Mouse (Mus musculus): Measurements from ENCODE around the gene Entpd7. TPM values are rescaled to one million over a fixed set of nuclear protein-coding genes. Genes with fewer than 3 reads are reported as not detected.

Gene Entpd7
- polyA plus RNA-seq, 1 experiment from 2014 or later: 10.5 TPM

GRCm38 (mm10) chr19:43704787-43705497, 15.5 kb downstream of the Entpd7 start:
- Histone ChIP-seq H3K36me3 (ENCODE audit: control insufficient read depth, insufficient read depth, low read length) (peaks cover 59% of the 10 kb centered on the region), H3K27ac (replicated peaks; ENCODE audit: low read depth, low read length) (no peak overlapping the region), H3K27me3 (ENCODE audit: control insufficient read depth, insufficient read depth, low read length) (no peaks in the 10 kb centered on the region), H3K4me3 (replicated peaks; ENCODE audit: low read depth, low read length) (no peak overlapping the region), H3K9ac (replicated peaks; ENCODE audit: low read length) (no peak overlapping the region), H3K4me1 (ENCODE audit: control insufficient read depth, insufficient read depth, low read length) (no peaks in the 10 kb centered on the region), H3K4me2 (ENCODE audit: low read length) (no peak overlapping the region), H3K9me3 (ENCODE audit: control insufficient read depth, low read length) (no peaks in the 10 kb centered on the region)
- no peak for DNase-seq
- 93% methylated on average over 17 of the region's 17 CpGs for WGBS
- no peak for ATAC-seq (ENCODE audit: low FRiP score, low TSS enrichment)

- no peak for ATAC-seq (ENCODE audit: low FRiP score, low TSS enrichment)
- no peak overlapping the region for H3K9ac ChIP-seq (replicated peaks; ENCODE audit: low read length)
- H3K9me3 ChIP-seq (ENCODE audit: control insufficient read depth, low read length): no peaks in the 10 kb centered on the region
- no peaks in the 10 kb centered on the region for H3K4me1 ChIP-seq (ENCODE audit: control insufficient read depth, insufficient read depth, low read length)
- H3K36me3 ChIP-seq (ENCODE audit: control insufficient read depth, insufficient read depth, low read length): peaks cover 52% of the 10 kb centered on the region
- WGBS: 92% methylated on average over 7 of the region's 7 CpGs
- DNase-seq: no peak
- no peak overlapping the region for H3K27ac ChIP-seq (replicated peaks; ENCODE audit: low read depth, low read length)
- H3K4me3 ChIP-seq (replicated peaks; ENCODE audit: low read depth, low read length): no peak overlapping the region
- H3K4me2 ChIP-seq (ENCODE audit: low read length): no peak overlapping the region
- H3K27me3 ChIP-seq (ENCODE audit: control insufficient read depth, insufficient read depth, low read length): no peaks in the 10 kb centered on the region
Measured at GRCm38 (mm10) chr19:43708206-43708605, 18.7 kb downstream of the Entpd7 start.

- H3K4me2 ChIP-seq (ENCODE audit: low read length): no peak overlapping the region
- H3K9ac ChIP-seq (replicated peaks; ENCODE audit: low read length): no peak overlapping the region
- no peaks in the 10 kb centered on the region for H3K9me3 ChIP-seq (ENCODE audit: control insufficient read depth, low read length)
- 63% methylated on average over 8 of the region's 8 CpGs for WGBS
- DNase-seq (peak; percentile 18), ATAC-seq (ENCODE audit: low FRiP score, low TSS enrichment) (no peak)
- H3K4me3 ChIP-seq (replicated peaks; ENCODE audit: low read depth, low read length): no peak overlapping the region
- H3K36me3 ChIP-seq (ENCODE audit: control insufficient read depth, insufficient read depth, low read length): peaks cover 50% of the 10 kb centered on the region
- no peak overlapping the region for H3K27ac ChIP-seq (replicated peaks; ENCODE audit: low read depth, low read length)
- no peaks in the 10 kb centered on the region for H3K4me1 ChIP-seq (ENCODE audit: control insufficient read depth, insufficient read depth, low read length)
- no peaks in the 10 kb centered on the region for H3K27me3 ChIP-seq (ENCODE audit: control insufficient read depth, insufficient read depth, low read length)
Measured at GRCm38 (mm10) chr19:43709317-43709716, 19.8 kb downstream of the Entpd7 start.

GRCm38 (mm10) chr19:43711159-43711916, 21.9 kb downstream of the Entpd7 start:
- Histone ChIP-seq H3K36me3 (ENCODE audit: control insufficient read depth, insufficient read depth, low read length) (peaks cover 37% of the 10 kb centered on the region), H3K4me3 (replicated peaks; ENCODE audit: low read depth, low read length) (no peak overlapping the region), H3K9ac (replicated peaks; ENCODE audit: low read length) (no peak overlapping the region), H3K4me1 (ENCODE audit: control insufficient read depth, insufficient read depth, low read length) (no peaks in the 10 kb centered on the region), H3K4me2 (ENCODE audit: low read length) (no peak overlapping the region), H3K27me3 (ENCODE audit: control insufficient read depth, insufficient read depth, low read length) (no peaks in the 10 kb centered on the region), H3K27ac (replicated peaks; ENCODE audit: low read depth, low read length) (no peak overlapping the region), H3K9me3 (ENCODE audit: control insufficient read depth, low read length) (no peaks in the 10 kb centered on the region)
- ATAC-seq (ENCODE audit: low FRiP score, low TSS enrichment) (no peak), DNase-seq (no peak)
- 61% methylated on average over 22 of the region's 22 CpGs for WGBS

GRCm38 (mm10) chr19:43711971-43712370, 22.5 kb downstream of the Entpd7 start:
- H3K4me1 ChIP-seq (ENCODE audit: control insufficient read depth, insufficient read depth, low read length): no peaks in the 10 kb centered on the region
- no peak for ATAC-seq (ENCODE audit: low FRiP score, low TSS enrichment)
- H3K4me2 ChIP-seq (ENCODE audit: low read length): no peak overlapping the region
- no peaks in the 10 kb centered on the region for H3K9me3 ChIP-seq (ENCODE audit: control insufficient read depth, low read length)
- no peak overlapping the region for H3K9ac ChIP-seq (replicated peaks; ENCODE audit: low read length)
- no peak overlapping the region for H3K27ac ChIP-seq (replicated peaks; ENCODE audit: low read depth, low read length)
- DNase-seq: no peak
- H3K27me3 ChIP-seq (ENCODE audit: control insufficient read depth, insufficient read depth, low read length): no peaks in the 10 kb centered on the region
- H3K4me3 ChIP-seq (replicated peaks; ENCODE audit: low read depth, low read length): no peak overlapping the region
- H3K36me3 ChIP-seq (ENCODE audit: control insufficient read depth, insufficient read depth, low read length): peaks cover 34% of the 10 kb centered on the region
- 76% methylated on average over 5 of the region's 5 CpGs for WGBS

- Histone ChIP-seq H3K4me3 (replicated peaks; ENCODE audit: low read depth, low read length) (no peak overlapping the region), H3K27ac (replicated peaks; ENCODE audit: low read depth, low read length) (no peak overlapping the region), H3K36me3 (ENCODE audit: control insufficient read depth, insufficient read depth, low read length) (peaks cover 60% of the 10 kb centered on the region), H3K9me3 (ENCODE audit: control insufficient read depth, low read length) (no peaks in the 10 kb centered on the region), H3K4me2 (ENCODE audit: low read length) (no peak overlapping the region), H3K4me1 (ENCODE audit: control insufficient read depth, insufficient read depth, low read length) (no peaks in the 10 kb centered on the region), H3K9ac (replicated peaks; ENCODE audit: low read length) (no peak overlapping the region), H3K27me3 (ENCODE audit: control insufficient read depth, insufficient read depth, low read length) (no peaks in the 10 kb centered on the region)
- DNase-seq (no peak), ATAC-seq (ENCODE audit: low FRiP score, low TSS enrichment) (no peak)
- 95% methylated on average over 11 of the region's 11 CpGs for WGBS
Measured at GRCm38 (mm10) chr19:43720061-43720460, 30.6 kb downstream of the Entpd7 start.

- 83% methylated on average over 8 of the region's 8 CpGs for WGBS
- peaks cover 75% of the 10 kb centered on the region for H3K36me3 ChIP-seq (ENCODE audit: control insufficient read depth, insufficient read depth, low read length)
- ATAC-seq (ENCODE audit: low FRiP score, low TSS enrichment): no peak
Measured at GRCm38 (mm10) chr19:43722891-43723290, 33.4 kb downstream of the Entpd7 start.

GRCm38 (mm10) chr19:43723501-43723900, 34.0 kb downstream of the Entpd7 start:
- H3K4me3 ChIP-seq (replicated peaks; ENCODE audit: low read depth, low read length): no peak overlapping the region
- no peaks in the 10 kb centered on the region for H3K4me1 ChIP-seq (ENCODE audit: control insufficient read depth, insufficient read depth, low read length)
- H3K9me3 ChIP-seq (ENCODE audit: control insufficient read depth, low read length): no peaks in the 10 kb centered on the region
- no peak for ATAC-seq (ENCODE audit: low FRiP score, low TSS enrichment)
- no peak overlapping the region for H3K27ac ChIP-seq (replicated peaks; ENCODE audit: low read depth, low read length)
- H3K4me2 ChIP-seq (ENCODE audit: low read length): no peak overlapping the region
- no peak for DNase-seq
- H3K27me3 ChIP-seq (ENCODE audit: control insufficient read depth, insufficient read depth, low read length): no peaks in the 10 kb centered on the region
- no peak overlapping the region for H3K9ac ChIP-seq (replicated peaks; ENCODE audit: low read length)
- WGBS: 91% methylated on average over 10 of the region's 10 CpGs
- peaks cover 75% of the 10 kb centered on the region for H3K36me3 ChIP-seq (ENCODE audit: control insufficient read depth, insufficient read depth, low read length)

More at GRCm38 (mm10) chr19:43722891-43723290, 33.4 kb downstream of the Entpd7 start:
- Histone ChIP-seq H3K27ac (replicated peaks; ENCODE audit: low read depth, low read length) (no peak overlapping the region), H3K4me2 (ENCODE audit: low read length) (no peak overlapping the region), H3K9me3 (ENCODE audit: control insufficient read depth, low read length) (no peaks in the 10 kb centered on the region), H3K27me3 (ENCODE audit: control insufficient read depth, insufficient read depth, low read length) (no peaks in the 10 kb centered on the region), H3K4me3 (replicated peaks; ENCODE audit: low read depth, low read length) (no peak overlapping the region), H3K9ac (replicated peaks; ENCODE audit: low read length) (no peak overlapping the region), H3K4me1 (ENCODE audit: control insufficient read depth, insufficient read depth, low read length) (no peaks in the 10 kb centered on the region)
- no peak for DNase-seq

- 93% methylated on average over 20 of the region's 20 CpGs for WGBS
- peaks cover 73% of the 10 kb centered on the region for H3K36me3 ChIP-seq (ENCODE audit: control insufficient read depth, insufficient read depth, low read length)
Measured at GRCm38 (mm10) chr19:43724194-43724593, 34.7 kb downstream of the Entpd7 start.

More at GRCm38 (mm10) chr19:43724194-43724593, 34.7 kb downstream of the Entpd7 start:
- Histone ChIP-seq H3K4me2 (ENCODE audit: low read length) (no peak overlapping the region), H3K9me3 (ENCODE audit: control insufficient read depth, low read length) (no peaks in the 10 kb centered on the region), H3K9ac (replicated peaks; ENCODE audit: low read length) (no peak overlapping the region), H3K4me3 (replicated peaks; ENCODE audit: low read depth, low read length) (no peak overlapping the region), H3K4me1 (ENCODE audit: control insufficient read depth, insufficient read depth, low read length) (no peaks in the 10 kb centered on the region), H3K27me3 (ENCODE audit: control insufficient read depth, insufficient read depth, low read length) (no peaks in the 10 kb centered on the region), H3K27ac (replicated peaks; ENCODE audit: low read depth, low read length) (no peak overlapping the region)
- no peak for ATAC-seq (ENCODE audit: low FRiP score, low TSS enrichment)
- no peak for DNase-seq
